Mouse (Mus musculus) gastrocnemius, postnatal 14 days (tissue): Measurements from ENCODE around the gene Selenof. TPM values are rescaled to one million over a fixed set of nuclear protein-coding genes. Genes with fewer than 3 reads are reported as not detected.
"Not testable (repeated sequence)": the region's sequence is repeated elsewhere in the genome, so short reads cannot be mapped to it uniquely, and the experiment has no call there.

Source experiments
- DNase-seq: peaks from one replicate; pipeline ENCODE4 v3.0.0; 2021; ENCODE audit warnings: mixed read lengths
- intact Hi-C: fragments of 180-260 bp; cut with DNase I; formaldehyde crosslinking; loops from one replicate; pipeline ENCODE4 v1.15.1; 2025; ENCODE audit warnings: low total_unique reads
- total RNA-seq, 2 experiments: library from RNA; stranded (reverse); gene quantifications; 2 replicates each; pipeline ENCODE4 v1.2.3; 2021

The Selenof gene
- total RNA-seq, 2 experiments from 2014 or later = 150 to 172 TPM

GRCm38 (mm10) chr3:144589189-144589890 lies 19.2 kb downstream of the Selenof start:
- intact Hi-C loops = no loop called here
- DNase-seq = no peak

DNA sequence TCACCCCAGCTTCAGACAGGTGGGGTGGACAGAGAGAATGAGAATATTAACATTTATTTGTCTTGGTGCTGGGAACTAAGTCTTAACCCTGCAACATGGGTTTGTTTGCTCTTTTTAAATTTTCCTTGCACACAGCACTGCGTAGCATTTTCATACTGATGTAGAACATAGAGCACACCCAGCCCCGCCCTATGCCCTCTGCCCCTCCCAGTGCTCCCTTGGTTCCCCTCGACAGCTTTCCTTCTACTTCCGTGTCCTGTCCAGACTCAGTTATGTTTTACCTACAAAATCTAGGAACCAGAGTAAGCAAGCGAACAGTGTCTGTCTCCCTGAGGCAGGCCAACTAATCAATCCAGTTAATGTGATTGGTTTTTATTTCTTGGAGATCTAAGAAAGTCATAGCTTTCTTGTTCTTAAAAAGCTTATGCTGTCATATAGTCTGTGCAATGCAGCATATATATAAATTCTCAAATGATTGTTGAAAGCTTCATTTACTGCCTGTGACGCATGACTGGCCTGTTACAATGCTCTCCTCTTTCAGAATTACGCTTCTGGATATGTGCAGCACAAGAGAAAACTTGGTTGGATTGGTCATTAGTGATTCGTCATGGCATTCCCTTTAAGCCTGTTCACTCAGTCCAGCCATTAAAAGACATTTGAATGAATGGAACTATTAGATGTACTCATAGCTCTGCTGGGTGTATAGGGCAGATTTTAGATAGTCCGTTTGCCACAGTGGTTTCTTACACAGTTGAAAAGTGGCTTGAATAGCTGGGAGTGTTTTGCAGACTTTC lies 23.1 kb downstream of the Selenof start:
- DNase-seq = no peak
- intact Hi-C loops = no loop called here

- DNase-seq = no peak
- intact Hi-C loops = no loop called here
Observed at GRCm38 (mm10) chr3:144597121-144597520, 27.0 kb downstream of the Selenof start.

DNA sequence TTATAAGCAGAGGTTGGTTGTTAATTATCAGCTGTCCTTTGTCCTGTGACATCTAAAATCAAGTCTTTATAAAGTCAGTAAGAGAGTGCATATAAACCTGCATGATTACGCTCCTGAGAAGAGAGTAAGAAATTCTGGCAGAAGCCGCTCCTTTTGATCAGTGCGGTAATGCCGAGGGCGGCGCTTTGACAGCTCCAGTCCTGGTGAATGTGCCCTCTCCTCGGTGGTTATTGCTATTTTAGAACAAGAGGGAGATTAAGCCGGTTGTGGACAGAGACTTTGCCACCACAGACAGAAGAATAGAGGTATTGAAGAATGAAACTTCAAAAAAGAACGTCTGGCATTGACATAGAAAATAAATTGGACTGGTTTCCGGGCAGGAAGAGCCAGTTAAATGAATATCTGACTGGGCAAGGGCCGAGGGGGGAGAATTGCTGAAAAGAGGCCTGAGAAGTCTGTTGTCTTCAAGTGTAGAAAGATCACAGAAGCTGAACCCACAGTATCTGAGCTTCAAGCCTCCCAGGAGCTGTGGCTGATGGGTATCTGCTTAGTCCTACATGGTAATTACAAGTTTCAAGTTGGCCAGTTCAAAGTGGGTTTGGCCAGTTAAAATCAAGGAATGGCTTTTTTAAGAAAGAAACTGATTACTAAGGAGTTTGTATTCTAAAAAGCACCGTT lies 27.8 kb downstream of the Selenof start:
- intact Hi-C loops = no loop called here
- no peak for DNase-seq

- DNase-seq = no peak
- intact Hi-C loops = no loop called here
Observed at GRCm38 (mm10) chr3:144602413-144602812, 32.3 kb downstream of the Selenof start.

DNA sequence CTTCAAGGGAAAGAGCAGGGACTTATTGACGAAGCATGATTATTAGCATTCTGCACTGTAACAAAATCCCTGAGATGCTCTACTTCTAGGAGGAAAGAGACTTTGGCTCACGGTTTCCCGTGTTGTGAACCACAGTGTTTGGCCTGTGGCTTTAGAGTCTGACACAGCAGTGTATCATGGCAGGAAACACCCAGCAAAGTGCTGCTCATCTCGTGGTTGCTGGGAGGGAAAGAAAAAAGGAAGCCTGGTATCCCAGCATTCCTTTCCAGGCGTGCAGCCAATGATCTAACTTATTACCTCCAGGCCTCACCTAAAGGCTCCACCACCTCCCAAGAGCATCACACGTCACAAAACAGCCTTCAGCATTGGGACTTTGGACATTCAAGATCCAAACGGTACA lies 32.7 kb downstream of the Selenof start:
- intact Hi-C loops = no loop called here
- DNase-seq = no peak

DNA sequence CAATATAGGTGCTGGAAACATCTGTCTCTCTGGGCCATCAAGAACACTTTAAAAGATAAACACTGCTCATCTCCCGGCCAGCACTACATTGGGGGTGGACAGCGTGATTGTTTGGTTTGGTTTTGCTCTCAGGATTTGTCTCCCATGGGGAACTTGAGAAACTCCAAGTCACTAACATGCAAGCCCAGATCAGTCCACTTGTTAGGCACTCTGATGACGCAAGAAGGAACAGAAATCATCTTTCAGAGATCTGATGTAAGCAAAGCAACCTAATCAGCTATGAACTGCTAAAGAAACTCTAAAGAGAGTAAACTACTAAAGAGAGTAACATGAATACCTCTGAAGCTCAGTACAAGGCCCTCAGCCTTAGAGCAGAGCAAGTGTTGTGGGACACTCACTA lies 33.5 kb downstream of the Selenof start:
- intact Hi-C loops = no loop called here
- DNase-seq = no peak

DNA sequence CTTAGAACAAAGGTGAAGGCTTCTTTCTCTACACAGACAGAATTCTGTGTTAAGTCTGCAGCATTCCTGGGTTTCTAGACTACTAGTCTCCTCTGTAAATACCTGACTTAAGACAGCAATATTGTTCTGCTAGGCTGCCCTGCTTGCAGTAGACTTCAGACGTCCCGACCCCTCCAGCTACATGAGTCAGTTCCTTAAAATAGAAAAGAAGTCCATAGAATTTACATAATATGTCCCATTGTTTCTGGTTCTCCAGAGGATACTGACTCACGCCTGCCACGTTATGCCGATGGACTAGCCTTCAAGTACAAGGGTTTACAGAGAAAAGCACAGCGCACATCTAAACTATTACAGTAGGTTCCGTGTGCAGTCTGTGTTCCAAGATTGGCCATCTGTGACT lies 34.1 kb downstream of the Selenof start:
- DNase-seq = no peak
- intact Hi-C loops = no loop called here

DNA sequence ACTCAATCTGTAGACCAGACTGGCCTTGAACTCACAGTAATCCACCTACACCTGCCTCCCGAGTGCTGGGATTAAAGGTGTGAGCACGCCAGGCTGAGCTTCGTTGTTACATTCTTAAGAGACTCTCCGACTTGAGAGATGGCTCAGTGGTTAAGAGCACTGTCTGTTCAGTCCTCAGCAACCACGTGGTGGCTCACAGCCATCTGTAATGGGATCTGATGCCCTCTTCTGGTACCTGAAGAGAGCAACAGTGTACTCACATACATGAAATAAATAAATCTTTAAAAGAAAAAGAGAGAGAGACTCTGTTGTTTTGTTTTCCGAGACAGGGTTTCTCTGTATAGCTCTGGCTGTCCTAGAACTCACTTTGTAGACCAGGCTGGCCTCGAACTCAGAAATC lies 35.7 kb downstream of the Selenof start:
- intact Hi-C loops, DNase-seq: not testable (repeated sequence)

DNA sequence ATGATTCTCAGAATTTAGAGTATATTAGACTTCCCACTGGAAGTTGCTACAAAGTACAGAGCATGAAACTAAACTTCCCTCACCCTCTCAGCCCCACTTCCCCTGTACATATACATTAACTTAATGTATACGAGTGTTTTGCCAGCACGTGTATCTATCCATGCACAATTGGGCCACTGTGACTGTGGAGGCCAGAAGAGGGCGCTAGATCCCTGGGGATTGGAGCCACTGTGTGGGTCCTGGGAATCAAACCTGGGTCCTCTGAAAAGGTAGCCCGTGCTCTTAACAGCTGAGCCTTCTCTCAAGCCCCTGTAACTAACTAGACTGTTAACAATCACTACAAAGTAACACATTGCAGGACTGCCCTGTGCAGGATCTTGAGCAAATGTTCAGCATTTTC lies 36.3 kb downstream of the Selenof start:
- intact Hi-C loops = no loop called here
- no peak for DNase-seq

GRCm38 (mm10) chr3:144608090-144608489 lies 38.0 kb downstream of the Selenof start:
- no peak for DNase-seq

DNA sequence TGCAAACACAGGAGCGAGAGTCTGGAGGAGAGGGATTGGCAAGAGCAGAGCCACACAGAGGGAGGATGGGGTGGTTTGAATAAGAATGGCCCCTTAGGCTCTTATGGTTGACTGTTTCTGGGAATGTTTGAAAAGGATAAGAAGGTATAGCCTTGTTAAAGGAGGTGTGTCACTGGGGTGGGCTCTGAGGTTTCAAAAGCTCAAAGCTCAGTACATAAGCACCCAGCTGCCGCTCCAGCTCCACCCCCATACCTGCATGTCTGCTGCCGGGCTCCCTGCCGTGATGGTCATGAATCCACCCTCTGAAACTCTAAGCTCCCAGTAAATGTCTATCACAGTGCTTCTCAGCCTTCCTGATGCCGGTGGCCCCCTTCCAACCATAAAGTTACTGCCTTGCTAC lies 40.7 kb downstream of the Selenof start:
- DNase-seq = no peak
- intact Hi-C loops = loop anchor here (5.0 kb wide), 2 partner anchors 38 to 78 kb away; partner anchors contain the start of genes Hs2st1 and Selenof

More at GRCm38 (mm10) chr3:144608090-144608489, 38.0 kb downstream of the Selenof start:
- intact Hi-C loops = no loop called here

DNA sequence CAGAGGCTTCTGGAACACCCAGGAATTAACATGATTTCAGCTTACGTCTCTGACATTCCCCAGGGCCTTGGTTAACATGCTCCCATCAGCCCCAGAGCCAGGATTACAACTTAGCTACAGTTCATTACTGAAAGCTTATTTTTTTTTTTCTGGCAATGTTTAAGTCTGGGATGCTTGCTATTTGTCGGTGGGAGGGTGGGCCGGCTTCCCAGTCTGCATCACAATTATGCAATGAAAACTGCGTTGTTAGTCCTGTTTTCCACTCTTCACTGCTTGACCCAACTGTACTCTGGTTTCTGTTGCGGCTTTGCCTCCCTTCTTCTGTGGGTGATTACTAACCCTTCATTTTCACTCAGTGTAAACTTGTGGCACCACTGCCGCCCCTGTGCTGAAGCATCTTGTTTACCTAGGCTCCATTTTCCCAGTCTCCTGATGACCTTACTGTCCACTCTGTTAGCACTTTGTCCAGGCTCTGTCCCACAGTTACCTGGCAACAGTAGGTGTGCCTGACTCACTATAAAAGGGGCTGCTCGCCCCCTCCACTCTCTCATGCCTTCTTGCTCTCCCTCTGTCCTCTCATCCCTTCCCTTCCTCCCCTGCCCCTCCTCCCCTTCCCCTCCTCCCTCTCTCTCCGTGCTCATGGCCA lies 41.6 kb downstream of the Selenof start:
- peak; percentile 43 for DNase-seq
- intact Hi-C loops = loop anchor here (5.0 kb wide), 2 partner anchors 39 to 79 kb away; partner anchors contain the start of genes Hs2st1 and Selenof

- DNase-seq = no peak
- intact Hi-C loops = loop anchor here (5.0 kb wide), 2 partner anchors 40 to 80 kb away; partner anchors contain the start of genes Hs2st1 and Selenof
Observed at GRCm38 (mm10) chr3:144612382-144612781, 42.3 kb downstream of the Selenof start.

- no peak for DNase-seq
- intact Hi-C loops = loop anchor here (5.0 kb wide), 2 partner anchors 42 to 82 kb away; partner anchors contain the start of genes Hs2st1 and Selenof
Observed at GRCm38 (mm10) chr3:144614277-144614676, 44.2 kb downstream of the Selenof start.

GRCm38 (mm10) chr3:144614698-144615097 lies 44.6 kb downstream of the Selenof start:
- intact Hi-C loops = loop anchor here (5.0 kb wide), 3 partner anchors 42 to 157 kb away; partner anchors contain the start of genes Hs2st1 and Selenof
- no peak for DNase-seq

GRCm38 (mm10) chr3:144615459-144615858 lies 45.4 kb downstream of the Selenof start:
- intact Hi-C loops = loop anchor here (5.0 kb wide), 1 partner anchor 158 kb away; no protein-coding TSS in a partner anchor
- no peak for DNase-seq

DNA sequence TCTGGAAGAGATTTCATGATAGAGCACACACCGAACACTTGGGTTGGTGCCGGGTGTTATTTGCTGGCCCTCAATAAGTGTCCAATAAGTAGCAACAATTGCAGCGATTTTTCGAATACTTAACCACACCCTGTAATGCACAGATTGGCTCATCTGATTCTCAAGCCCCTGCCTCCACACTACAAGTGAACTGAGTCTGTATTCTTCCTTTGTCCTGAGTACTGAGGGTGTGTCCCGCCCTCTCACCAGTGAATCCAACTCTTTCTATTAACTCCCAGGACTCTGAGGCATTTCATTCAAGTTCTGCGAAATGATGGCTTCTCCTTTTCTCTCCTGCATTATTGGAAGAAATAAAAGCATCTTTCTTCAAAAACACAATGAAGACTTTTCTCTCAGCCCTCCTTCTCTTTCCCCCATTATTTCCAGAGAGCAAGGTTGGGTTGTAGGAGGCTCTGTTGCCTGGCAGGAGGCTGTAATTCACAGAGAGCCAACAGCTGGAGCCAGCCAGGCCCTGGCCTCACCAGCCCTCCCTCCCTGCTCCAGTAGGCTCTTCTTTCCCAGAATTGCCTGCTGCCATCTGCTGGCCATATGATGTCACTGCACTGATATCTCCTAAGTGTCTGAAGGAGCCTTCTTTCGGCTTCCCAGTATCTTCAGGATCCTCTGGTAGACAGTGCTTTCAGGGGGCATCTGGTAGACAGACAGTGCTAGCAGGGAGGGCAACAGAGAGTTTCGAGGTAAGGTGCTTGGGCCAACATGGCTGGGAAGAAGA lies 46.7 kb downstream of the Selenof start:
- peak; percentile 87 for DNase-seq
- intact Hi-C loops = loop anchor here (5.0 kb wide), 1 partner anchor 160 kb away; no protein-coding TSS in a partner anchor
